Mouse (Mus musculus) lung, embryonic 15.5 days (tissue): ENCODE measurements around the gene Tbpl1. TPM values are rescaled to one million over a fixed set of nuclear protein-coding genes. Genes with fewer than 3 reads are reported as not detected.
A peak's percentile ranks its signal among the peaks of the same experiment; 100 is the strongest.

Experiments
- ATAC-seq: fragments of 200-750 bp; cut with Nextera tagmentation; 2 replicates; pipeline ENCODE4 v1.8.0; 2017; ENCODE audit warnings: moderate number of reproducible peaks, borderline replicate concordance; ENCODE audit not compliant: low FRiP score, low TSS enrichment; ENCODE audit errors: extremely low read depth
- H3K27ac ChIP-seq: fragments of 300-500 bp; sonication (generic); 2 replicates; pipeline ENCODE4 v1.5.1; 2015; ENCODE audit warnings: moderate library complexity, mild to moderate bottlenecking, inconsistent platforms
- H3K27me3 ChIP-seq: fragments of 300-500 bp; sonication (generic); 2 replicates; pipeline ENCODE4 v1.6.1; 2015; ENCODE audit warnings: inconsistent platforms
- H3K36me3 ChIP-seq: fragments of 300-500 bp; sonication (generic); 2 replicates; pipeline ENCODE4 v1.6.1; 2015; ENCODE audit warnings: inconsistent platforms
- H3K4me1 ChIP-seq: fragments of 300-500 bp; sonication (generic); 2 replicates; pipeline ENCODE4 v1.6.1; 2015; ENCODE audit warnings: inconsistent platforms
- H3K4me2 ChIP-seq: fragments of 300-500 bp; sonication (generic); 2 replicates; pipeline ENCODE4 v1.6.1; 2015; ENCODE audit warnings: inconsistent platforms, mild to moderate bottlenecking, moderate library complexity
- H3K4me3 ChIP-seq: fragments of 300-500 bp; sonication (generic); 2 replicates; pipeline ENCODE4 v1.5.1; 2015; ENCODE audit warnings: mild to moderate bottlenecking, inconsistent platforms
- H3K9ac ChIP-seq: fragments of 300-500 bp; sonication (generic); 2 replicates; pipeline ENCODE4 v1.6.1; 2015; ENCODE audit warnings: inconsistent platforms
- H3K9me3 ChIP-seq: fragments of 300-500 bp; sonication (generic); 2 replicates; pipeline ENCODE4 v1.6.1; 2016; ENCODE audit warnings: inconsistent platforms
- WGBS: fragments of 180-500 bp; shearing (Covaris S2); methylation state at CpG from one replicate; pipeline ENCODE4 v1.1.7; 2015; 5-methylcytosine and 5-hydroxymethylcytosine counted together
- microRNA-seq: library from miRNA; unstranded; fragments of <30 nt; microRNA quantifications from one replicate; pipeline ENCODE4, GENCODE M21; 2016
- polyA plus RNA-seq: library from polyadenylated mRNA; unstranded; fragments of >200 nt; fragmentation: Nextera tagmentation; extraction: Ambion mirVana; gene quantifications from 2 replicates; pipeline ENCODE4 v1.2.1, GENCODE M21; 2015

Gene Tbpl1
- polyA plus RNA-seq, 1 experiment from 2014 or later, result 50.1 TPM

DNA sequence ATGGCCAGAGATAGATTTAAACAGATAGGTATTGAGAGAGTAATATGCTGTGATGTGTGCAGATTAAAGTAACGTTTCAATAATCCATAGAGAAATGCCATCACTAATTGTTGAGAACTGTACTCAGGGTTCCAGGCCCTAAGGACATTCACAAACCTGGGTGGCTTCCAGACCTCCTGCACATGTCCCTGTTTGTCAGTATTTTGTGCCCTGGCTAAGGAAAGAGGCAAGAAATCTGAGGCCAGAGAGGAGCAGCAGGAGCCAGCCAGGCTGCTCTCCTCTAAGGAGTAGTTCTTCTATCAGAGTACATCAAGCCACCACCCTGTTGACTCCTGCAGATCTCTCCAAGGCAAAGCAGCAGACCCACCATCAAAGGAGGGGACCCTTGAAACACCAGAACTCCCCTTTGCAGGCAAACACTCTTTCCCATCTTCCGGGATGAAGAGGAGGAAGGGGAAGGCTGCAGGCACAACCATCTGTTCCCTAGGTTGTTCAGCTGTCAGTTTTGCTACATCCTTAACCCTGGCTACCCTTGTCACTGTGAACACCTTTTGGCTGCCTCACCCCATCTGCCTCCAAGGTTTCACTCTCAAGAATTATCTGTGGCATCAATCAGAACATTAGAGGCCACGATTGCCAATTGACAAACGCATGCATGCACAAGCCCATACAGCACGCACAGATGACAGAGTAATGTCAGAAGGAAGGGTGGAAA is 71.3 kb downstream of the Tbpl1 start:
- Histone ChIP-seq H3K4me2 (no peak overlapping the region), H3K4me1 (peaks cover 9% of the 10 kb centered on the region), H3K4me3 (no peak overlapping the region), H3K27me3 (no peaks in the 10 kb centered on the region), H3K9ac (no peak overlapping the region), H3K27ac (no peak overlapping the region), H3K36me3 (no peaks in the 10 kb centered on the region), H3K9me3 (no peaks in the 10 kb centered on the region)
- no peak for ATAC-seq
- 82% methylated on average over 5 of the region's 5 CpGs for WGBS

DNA sequence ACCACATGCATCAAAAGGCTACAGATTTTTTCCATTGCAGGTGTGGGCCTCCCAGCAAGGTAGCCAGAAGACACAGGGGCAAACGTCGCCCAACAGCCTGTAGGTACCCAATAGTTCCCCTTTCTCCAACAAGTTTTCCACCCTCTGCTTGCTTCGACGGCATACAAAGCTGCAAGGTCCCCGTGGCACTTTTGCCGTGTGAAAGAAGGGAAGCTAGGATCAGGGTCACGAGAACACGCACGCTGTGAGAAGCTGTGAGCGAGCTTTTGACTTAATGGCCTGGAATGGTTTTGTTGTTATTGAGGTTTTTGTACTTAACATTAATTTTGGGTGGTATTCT is 72.4 kb downstream of the Tbpl1 start:
- H3K27ac ChIP-seq, result no peak overlapping the region
- WGBS, result 85% methylated on average over 10 of the region's 10 CpGs
- H3K36me3 ChIP-seq, result no peaks in the 10 kb centered on the region

GRCm38 (mm10) chr10:22658534-22659385 is 73.0 kb downstream of the Tbpl1 start:
- Histone ChIP-seq H3K27me3 (no peaks in the 10 kb centered on the region), H3K9me3 (no peaks in the 10 kb centered on the region), H3K36me3 (no peaks in the 10 kb centered on the region), H3K4me1 (peaks cover 9% of the 10 kb centered on the region), H3K27ac (no peak overlapping the region), H3K9ac (no peak overlapping the region), H3K4me3 (no peak overlapping the region), H3K4me2 (peak overlapping the region; percentile 40)
- WGBS, result 25% methylated on average over 23 of the region's 23 CpGs
- ATAC-seq, result peak; percentile 70

More for the DNA sequence above, 72.4 kb downstream of the Tbpl1 start:
- no peak overlapping the region for H3K4me2 ChIP-seq
- ATAC-seq, result no peak
- H3K4me1 ChIP-seq, result peaks cover 9% of the 10 kb centered on the region
- no peaks in the 10 kb centered on the region for H3K27me3 ChIP-seq
- H3K4me3 ChIP-seq, result no peak overlapping the region
- H3K9me3 ChIP-seq, result no peaks in the 10 kb centered on the region
- no peak overlapping the region for H3K9ac ChIP-seq

Small RNA genes within 50 kb of the gene (microRNA-seq; reads per million reads assigned to microRNA genes)
- 1.5 reads per million for gene Mir7663

Other genes with a start within 250 kb of the Tbpl1 start
- 1.3 and 1.4 TPM in 2 replicates for gene Slc2a12, start 86.9 kb downstream of the Tbpl1 start, polyA plus RNA-seq
- 279 and 296 TPM in 2 replicates for gene Tcf21, start 88.2 kb upstream of the Tbpl1 start, polyA plus RNA-seq